Mouse (Mus musculus): Measurements from ENCODE around the gene Aste1. TPM values are rescaled to one million over a fixed set of nuclear protein-coding genes. Genes with fewer than 3 reads are reported as not detected.

Gene Aste1
- polyA plus RNA-seq, 1 experiment from 2014 or later, result 16.3 TPM

DNA sequence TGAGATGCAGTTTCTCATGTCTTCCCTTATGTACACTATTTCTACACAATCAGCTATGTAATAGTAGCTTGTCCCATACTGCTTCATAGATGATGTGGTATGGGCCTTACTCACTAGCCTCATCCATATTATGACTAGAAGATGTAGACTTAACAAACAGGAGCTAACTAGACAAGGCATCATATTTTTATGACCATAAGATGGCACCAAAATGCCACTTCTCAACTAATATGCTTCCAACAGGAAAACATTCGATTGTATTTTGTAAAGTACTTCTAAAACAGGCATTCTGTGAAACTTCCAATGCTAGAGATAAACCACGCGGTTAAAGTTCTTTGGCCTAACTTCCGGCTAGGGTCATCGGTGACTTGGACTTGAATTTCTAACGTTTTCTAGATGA lies 13.4 kb downstream of the Aste1 start:
- no peak overlapping the region for H3K27ac ChIP-seq (replicated peaks; ENCODE audit: low read depth, low read length)
- no peak overlapping the region for H3K9ac ChIP-seq (ENCODE audit: low read length)
- no peak for DNase-seq (ENCODE audit: low spot score)
- 94% methylated on average over 6 of the region's 6 CpGs for WGBS
- no peaks in the 10 kb centered on the region for H3K9me3 ChIP-seq (ENCODE audit: control insufficient read depth, low read length)
- no peaks in the 10 kb centered on the region; the same call in 1 of the 2 replicates for H3K36me3 ChIP-seq (ENCODE audit: control insufficient read depth, insufficient read depth, low read length)
- H3K27me3 ChIP-seq (ENCODE audit: control insufficient read depth, insufficient read depth, low read length), result no peaks in the 10 kb centered on the region
- no peak overlapping the region for H3K4me2 ChIP-seq (ENCODE audit: low read depth, severe bottlenecking)
- ATAC-seq (ENCODE audit: insufficient number of reproducible peaks, low FRiP score, low TSS enrichment, low read depth), result no peak
- H3K4me1 ChIP-seq (ENCODE audit: control insufficient read depth, insufficient read depth, low read length), result no peaks in the 10 kb centered on the region
- H3K4me3 ChIP-seq (ENCODE audit: low read depth, low read length), result no peak overlapping the region

GRCm38 (mm10) chr9:105459032-105459431 lies 63.8 kb downstream of the Aste1 start:
- Histone ChIP-seq H3K27ac (replicated peaks; ENCODE audit: low read depth, low read length) (no peak overlapping the region), H3K4me3 (ENCODE audit: low read depth, low read length) (no peak overlapping the region), H3K4me1 (ENCODE audit: control insufficient read depth, insufficient read depth, low read length) (no peaks in the 10 kb centered on the region), H3K9ac (ENCODE audit: low read length) (no peak overlapping the region), H3K27me3 (ENCODE audit: control insufficient read depth, insufficient read depth, low read length) (no peaks in the 10 kb centered on the region), H3K36me3 (ENCODE audit: control insufficient read depth, insufficient read depth, low read length) (peaks cover 4% of the 10 kb centered on the region), H3K4me2 (ENCODE audit: low read depth, severe bottlenecking) (no peak overlapping the region), H3K9me3 (ENCODE audit: control insufficient read depth, low read length) (no peaks in the 10 kb centered on the region)
- ATAC-seq (ENCODE audit: insufficient number of reproducible peaks, low FRiP score, low TSS enrichment, low read depth) (no peak), DNase-seq (ENCODE audit: low spot score) (no peak)
- 91% methylated on average over 13 of the region's 13 CpGs for WGBS

DNA sequence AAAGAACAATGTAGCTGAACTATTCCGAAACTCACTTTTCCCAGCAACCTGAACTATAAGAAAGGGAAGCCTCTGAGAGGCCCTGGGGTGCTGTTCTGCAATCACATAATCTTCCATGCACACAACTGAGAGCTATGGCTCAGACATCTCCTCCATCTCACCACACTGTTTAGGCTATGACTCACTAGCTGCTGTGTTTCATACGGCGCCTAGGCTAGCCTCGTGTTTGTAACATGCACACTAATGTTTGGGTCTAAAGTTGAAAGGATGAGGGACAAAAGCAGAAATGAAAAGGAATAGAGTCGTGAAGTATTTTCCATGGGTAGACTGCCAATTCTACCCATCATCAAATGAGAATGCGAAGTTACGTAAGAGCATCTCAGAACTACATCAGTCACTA lies 66.3 kb downstream of the Aste1 start:
- H3K4me1 ChIP-seq (ENCODE audit: control insufficient read depth, insufficient read depth, low read length), result no peaks in the 10 kb centered on the region
- ATAC-seq (ENCODE audit: insufficient number of reproducible peaks, low FRiP score, low TSS enrichment, low read depth) (no peak), DNase-seq (ENCODE audit: low spot score) (no peak)
- no peak overlapping the region for H3K4me2 ChIP-seq (ENCODE audit: low read depth, severe bottlenecking)
- no peak overlapping the region for H3K9ac ChIP-seq (ENCODE audit: low read length)
- H3K9me3 ChIP-seq (ENCODE audit: control insufficient read depth, low read length), result no peaks in the 10 kb centered on the region
- peaks cover 4% of the 10 kb centered on the region for H3K36me3 ChIP-seq (ENCODE audit: control insufficient read depth, insufficient read depth, low read length)
- H3K4me3 ChIP-seq (ENCODE audit: low read depth, low read length), result no peak overlapping the region
- no peaks in the 10 kb centered on the region for H3K27me3 ChIP-seq (ENCODE audit: control insufficient read depth, insufficient read depth, low read length)
- H3K27ac ChIP-seq (replicated peaks; ENCODE audit: low read depth, low read length), result no peak overlapping the region
- WGBS, result 96% methylated on average over 7 of the region's 7 CpGs

Other genes starting within 250 kb of the Aste1 start
- gene Nek11, start 132 bp downstream of the Aste1 start, polyA plus RNA-seq (2014; fragmentation: Nextera tagmentation; extraction: Ambion mirVana), result 0.07 and 0.16 TPM in 2 replicates
- 55.8 and 58.0 TPM in 2 replicates for gene Atp2c1, start 131.9 kb downstream of the Aste1 start, polyA plus RNA-seq (2014; fragmentation: Nextera tagmentation; extraction: Ambion mirVana)
- 28.4 and 29.6 TPM in 2 replicates for gene Pik3r4, start 247.6 kb downstream of the Aste1 start, polyA plus RNA-seq (2014; fragmentation: Nextera tagmentation; extraction: Ambion mirVana)

Measured in limb, embryonic 11.5 days (tissue).